Mouse (Mus musculus): ENCODE results near the gene Plxnc1.

- TF ChIP-seq MAX (IDR thresholded peaks at IDR 0.05; ENCODE audit: low read length), result no peak
- TF ChIP-seq CTCF (conservative IDR thresholded peaks at IDR 0.05 in 1 of 2, IDR thresholded peaks at IDR 0.05 in 1 of 2; ENCODE audit: low read depth in 2 of 2, low read length in 2 of 2), result no peak
- no peak for TF ChIP-seq SIN3A (IDR thresholded peaks at IDR 0.05; ENCODE audit: low read length)
- TF ChIP-seq JUND (conservative IDR thresholded peaks at IDR 0.05; ENCODE audit: low read depth, low read length), result no peak
Observed at GRCm38 (mm10) chr10:94962005-94962404, 17.4 kb upstream of the Plxnc1 start.

Measured in CH12.LX (cell line).